Comparison of ENCODE assay signal across 8 mouse cellular contexts in genomic region chr2:38591751-38592459, GRCm38 (mm10). TPM values are rescaled to one million over a fixed set of nuclear protein-coding genes. Genes with fewer than 3 reads are reported as not detected.
DNase-seq lines count a peak whose midpoint lies in the region; ATAC-seq and TF ChIP-seq lines count a peak whose summit lies in the region.

No protein-coding gene starts in this region.

- intact Hi-C loops in left cerebral cortex, adult 2 months (cut with DNase I) = loop anchor here (2.0 to 5.0 kb wide), 2 partner anchors 159 to 665 kb away; no protein-coding TSS in a partner anchor

- no peak overlapping the region for H3K9ac ChIP-seq in heart, embryonic 16.5 days (ENCODE audit: low read length)
- H3K9ac ChIP-seq in embryonic facial prominence, embryonic 13.5 days = no peak overlapping the region

- no peak for DNase-seq in heart, adult 9 months (ENCODE audit: low spot score in 2 of 2)
- peak; percentile 51 to 57 for DNase-seq in right cerebral cortex, adult 2 months (ENCODE audit: low spot score in 2 of 2)
- no peak for DNase-seq in right cerebral cortex, postnatal 14 days
- no peak for DNase-seq in left cerebral cortex, adult 2 months (ENCODE audit: extremely low spot score in 1 of 2, low spot score in 2 of 2)
- DNase-seq in spleen, postnatal 36 days (ENCODE audit: low spot score in 2 of 2) = no peak
- no peak for DNase-seq in c-Kit-positive CD71-positive TER-119-positive erythroid progenitor cells, embryonic 14.5 days (ENCODE audit: low spot score)

- no peaks in the 10 kb centered on the region for H3K9me3 ChIP-seq in heart, embryonic 16.5 days (replicated peaks; ENCODE audit: control insufficient read depth, low read length)
- no peaks in the 10 kb centered on the region for H3K9me3 ChIP-seq in embryonic facial prominence, embryonic 13.5 days

- no peaks in the 10 kb centered on the region for H3K27me3 ChIP-seq in heart, embryonic 16.5 days (ENCODE audit: control insufficient read depth, insufficient read depth, low read length)
- H3K27me3 ChIP-seq in embryonic facial prominence, embryonic 13.5 days = no peaks in the 10 kb centered on the region

- no peak overlapping the region for H3K4me2 ChIP-seq in heart, embryonic 16.5 days (ENCODE audit: low read depth, low read length)
- no peak overlapping the region for H3K4me2 ChIP-seq in embryonic facial prominence, embryonic 13.5 days

- peaks cover 6% of the 10 kb centered on the region for H3K4me1 ChIP-seq in heart, embryonic 16.5 days (ENCODE audit: control insufficient read depth, insufficient read depth, low read length)
- peaks cover 8% of the 10 kb centered on the region; the same call in 1 of the 2 replicates for H3K4me1 ChIP-seq in embryonic facial prominence, embryonic 13.5 days

- H3K4me3 ChIP-seq in heart, embryonic 16.5 days (ENCODE audit: low read length) = no peak overlapping the region
- H3K4me3 ChIP-seq in embryonic facial prominence, embryonic 13.5 days = no peak overlapping the region
- H3K4me3 ChIP-seq in left cerebral cortex, adult 2 months = no peak overlapping the region

- H3K27ac ChIP-seq in heart, embryonic 16.5 days (ENCODE audit: low read length) = no peak overlapping the region
- H3K27ac ChIP-seq in embryonic facial prominence, embryonic 13.5 days = 0 out of 2 replicates have a peak overlapping the region, but pooled peaks have one; percentile 18
- no peak overlapping the region for H3K27ac ChIP-seq in left cerebral cortex, adult 2 months

- H3K36me3 ChIP-seq in heart, embryonic 16.5 days (ENCODE audit: control insufficient read depth, insufficient read depth) = peaks cover 12% of the 10 kb centered on the region
- H3K36me3 ChIP-seq in embryonic facial prominence, embryonic 13.5 days = peaks cover 45% of the 10 kb centered on the region

- WGBS in heart, embryonic 16.5 days = 52% methylated on average over 6 of the region's 6 CpGs
- 66% methylated on average over 6 of the region's 6 CpGs for WGBS in embryonic facial prominence, embryonic 13.5 days

- TF ChIP-seq CTCF in left cerebral cortex, adult 2 months (IDR thresholded peaks at IDR 0.05) = peak; percentile 71

- peak; percentile 52 for ATAC-seq in heart, embryonic 16.5 days (replicated peaks; ENCODE audit: extremely low read depth, insufficient read depth, low FRiP score)
- ATAC-seq in embryonic facial prominence, embryonic 13.5 days (ENCODE audit: insufficient number of reproducible peaks, insufficient read depth, low FRiP score, low TSS enrichment, low read depth) = no peak

RNA-seq across cellular contexts. Expression of gene Psmb7, which starts 52.0 kb away (rescaled TPM):
- polyA plus RNA-seq in heart, embryonic 16.5 days (2015; fragmentation: Nextera tagmentation; extraction: Ambion mirVana) = 214 and 217 TPM in 2 replicates
- 261 and 274 TPM in 2 replicates for polyA plus RNA-seq in embryonic facial prominence, embryonic 13.5 days (2015; fragmentation: Nextera tagmentation; extraction: Ambion mirVana)
- total RNA-seq in left cerebral cortex, adult 2 months (2021) = 100 to 1,000 TPM; 168 to 203 TPM

Comparison
In these comparisons a context has a peak if more than half of its experiments do, and no peak if none do; other contexts are left out.
1. DNase-seq: peak in right cerebral cortex, adult 2 months (2 of 2); none in heart, adult 9 months (0 of 2), right cerebral cortex, postnatal 14 days (single experiment), left cerebral cortex, adult 2 months (0 of 2), spleen, postnatal 36 days (0 of 2) and c-Kit-positive CD71-positive TER-119-positive erythroid progenitor cells, embryonic 14.5 days (single experiment).